Mouse (Mus musculus) forebrain, embryonic 13.5 days (tissue): ENCODE measurements around the gene Cpsf7. TPM values are rescaled to one million over a fixed set of nuclear protein-coding genes. Genes with fewer than 3 reads are reported as not detected.

Experiments
- ATAC-seq: fragments of 200-750 bp; cut with Nextera tagmentation; 2 replicates; pipeline ENCODE4 v1.8.0; 2017
- H3K27ac ChIP-seq: fragments of 300-500 bp; sonication (generic); 2 replicates; pipeline ENCODE4 v1.5.1; 2015; ENCODE audit warnings: inconsistent platforms, mild to moderate bottlenecking, moderate library complexity
- H3K27me3 ChIP-seq: fragments of 300-500 bp; sonication (generic); 2 replicates; pipeline ENCODE4 v1.6.1; 2015; ENCODE audit warnings: mild to moderate bottlenecking, inconsistent platforms
- H3K36me3 ChIP-seq: fragments of 300-500 bp; sonication (generic); 2 replicates; pipeline ENCODE4 v1.6.1; 2015; ENCODE audit warnings: mild to moderate bottlenecking, inconsistent platforms; ENCODE audit not compliant: poor library complexity, severe bottlenecking
- H3K4me1 ChIP-seq: fragments of 300-500 bp; sonication (generic); 2 replicates; pipeline ENCODE4 v1.6.1; 2015; ENCODE audit warnings: inconsistent platforms
- H3K4me2 ChIP-seq: fragments of 300-500 bp; sonication (generic); 2 replicates; pipeline ENCODE4 v1.6.1; 2015; ENCODE audit warnings: inconsistent platforms, mild to moderate bottlenecking, moderate library complexity
- H3K4me3 ChIP-seq: fragments of 300-500 bp; sonication (generic); 2 replicates; pipeline ENCODE4 v1.5.1; 2015; ENCODE audit warnings: mild to moderate bottlenecking, inconsistent platforms
- H3K9ac ChIP-seq: fragments of 300-500 bp; sonication (generic); 2 replicates; pipeline ENCODE4 v1.6.1; 2015; ENCODE audit warnings: mild to moderate bottlenecking, inconsistent platforms
- H3K9me3 ChIP-seq: fragments of 300-500 bp; sonication (generic); replicated peaks from 2 replicates; pipeline ENCODE4 v1.6.1; 2016; ENCODE audit warnings: inconsistent platforms
- WGBS: fragments of 180-500 bp; shearing (Covaris S2); methylation state at CpG from one replicate; pipeline ENCODE4 v1.1.7; 2015; 5-methylcytosine and 5-hydroxymethylcytosine counted together
- polyA plus RNA-seq: library from polyadenylated mRNA; unstranded; fragments of >200 nt; fragmentation: Nextera tagmentation; extraction: Ambion mirVana; gene quantifications from 2 replicates; pipeline ENCODE4 v1.2.1, GENCODE M21; 2015

The Cpsf7 gene
- polyA plus RNA-seq, 1 experiment from 2014 or later: 50.6 TPM

GRCm38 (mm10) chr19:10562351-10562750 is 37.3 kb downstream of the Cpsf7 start:
- H3K9me3 ChIP-seq: no peaks in the 10 kb centered on the region
- no peak overlapping the region for H3K4me3 ChIP-seq
- no peaks in the 10 kb centered on the region for H3K36me3 ChIP-seq
- 60% methylated on average over 5 of the region's 5 CpGs for WGBS
- ATAC-seq: no peak
- H3K9ac ChIP-seq: no peak overlapping the region
- H3K4me2 ChIP-seq: no peak overlapping the region
- no peaks in the 10 kb centered on the region for H3K27me3 ChIP-seq
- no peak overlapping the region for H3K27ac ChIP-seq
- no peaks in the 10 kb centered on the region for H3K4me1 ChIP-seq

GRCm38 (mm10) chr19:10564278-10564677 is 39.2 kb downstream of the Cpsf7 start:
- ATAC-seq: no peak
- Histone ChIP-seq H3K9ac (no peak overlapping the region), H3K27me3 (no peaks in the 10 kb centered on the region), H3K9me3 (no peaks in the 10 kb centered on the region), H3K4me2 (no peak overlapping the region), H3K4me3 (no peak overlapping the region), H3K4me1 (no peaks in the 10 kb centered on the region), H3K27ac (no peak overlapping the region), H3K36me3 (peaks cover 6% of the 10 kb centered on the region; the same call in 1 of the 2 replicates)
- WGBS: 83% methylated on average over 6 of the region's 6 CpGs

- H3K4me1 ChIP-seq: no peaks in the 10 kb centered on the region
- H3K9ac ChIP-seq: no peak overlapping the region
- H3K36me3 ChIP-seq: peaks cover 15% of the 10 kb centered on the region
- H3K27ac ChIP-seq: no peak overlapping the region
- H3K4me2 ChIP-seq: no peak overlapping the region
- H3K4me3 ChIP-seq: no peak overlapping the region
- ATAC-seq: no peak
- H3K27me3 ChIP-seq: no peaks in the 10 kb centered on the region
- no peaks in the 10 kb centered on the region for H3K9me3 ChIP-seq
- WGBS: 82% methylated on average over 4 of the region's 4 CpGs
Measured at GRCm38 (mm10) chr19:10565217-10565616, 40.2 kb downstream of the Cpsf7 start.

- Histone ChIP-seq H3K9me3 (no peaks in the 10 kb centered on the region), H3K9ac (no peak overlapping the region), H3K36me3 (peaks cover 58% of the 10 kb centered on the region), H3K27ac (no peak overlapping the region), H3K27me3 (no peaks in the 10 kb centered on the region), H3K4me3 (no peak overlapping the region), H3K4me1 (no peaks in the 10 kb centered on the region), H3K4me2 (no peak overlapping the region)
- no peak for ATAC-seq
- 98% methylated on average over 6 of the region's 6 CpGs for WGBS
Measured at GRCm38 (mm10) chr19:10569627-10570026, 44.6 kb downstream of the Cpsf7 start.

GRCm38 (mm10) chr19:10576690-10577561 is 51.9 kb downstream of the Cpsf7 start, which contains the start of the genes Cyb561a3 and Tmem138:
Gene Cyb561a3, plus strand, starts transcription at chr19:10577172.
Gene Tmem138, minus strand, starts transcription at chr19:10577362.
- no peaks in the 10 kb centered on the region for H3K9me3 ChIP-seq
- H3K4me3 ChIP-seq: peak within 1 kb of the TSS; percentile 64
- H3K27me3 ChIP-seq: no peaks in the 10 kb centered on the region
- peaks cover 33% of the 10 kb centered on the region for H3K36me3 ChIP-seq
- WGBS: under 1% methylated on average over 44 of the region's 44 CpGs
- H3K9ac ChIP-seq: peak within 1 kb of the TSS; percentile 80
- peak; percentile 97 for ATAC-seq
- H3K4me2 ChIP-seq: peak within 1 kb of the TSS; percentile 82
- H3K4me1 ChIP-seq: peaks cover 29% of the 10 kb centered on the region
- peak within 1 kb of the TSS; percentile 87 for H3K27ac ChIP-seq

- Histone ChIP-seq H3K4me1 (peaks cover 32% of the 10 kb centered on the region), H3K36me3 (peaks cover 7% of the 10 kb centered on the region), H3K9me3 (no peaks in the 10 kb centered on the region), H3K27me3 (no peaks in the 10 kb centered on the region), H3K4me2 (no peak overlapping the region), H3K27ac (no peak overlapping the region), H3K9ac (no peak overlapping the region), H3K4me3 (no peak overlapping the region)
- no peak for ATAC-seq
- WGBS: 86% methylated on average over 3 of the region's 3 CpGs
Measured at GRCm38 (mm10) chr19:10580102-10580501, 55.0 kb downstream of the Cpsf7 start.

- ATAC-seq: no peak
- H3K9ac ChIP-seq: no peak overlapping the region
- 81% methylated on average over 3 of the region's 3 CpGs for WGBS
- H3K27me3 ChIP-seq: no peaks in the 10 kb centered on the region
- no peak overlapping the region for H3K27ac ChIP-seq
- no peak overlapping the region for H3K4me3 ChIP-seq
- H3K4me2 ChIP-seq: no peak overlapping the region
- peaks cover 7% of the 10 kb centered on the region; the same call in 1 of the 2 replicates for H3K36me3 ChIP-seq
- H3K9me3 ChIP-seq: no peaks in the 10 kb centered on the region
- H3K4me1 ChIP-seq: peaks cover 28% of the 10 kb centered on the region
Measured at GRCm38 (mm10) chr19:10580761-10581160, 55.7 kb downstream of the Cpsf7 start.

- Histone ChIP-seq H3K4me1 (peaks cover 19% of the 10 kb centered on the region), H3K9me3 (no peaks in the 10 kb centered on the region), H3K27ac (no peak overlapping the region), H3K4me2 (no peak overlapping the region), H3K4me3 (no peak overlapping the region), H3K36me3 (peaks cover 7% of the 10 kb centered on the region; the same call in 1 of the 2 replicates), H3K27me3 (no peaks in the 10 kb centered on the region), H3K9ac (no peak overlapping the region)
- no peak for ATAC-seq
- 88% methylated on average over 6 of the region's 6 CpGs for WGBS
Measured at GRCm38 (mm10) chr19:10581984-10582383, 56.9 kb downstream of the Cpsf7 start.

- no peak for ATAC-seq
- peaks cover 16% of the 10 kb centered on the region for H3K36me3 ChIP-seq
- H3K4me3 ChIP-seq: no peak overlapping the region
Measured at GRCm38 (mm10) chr19:10583550-10584146, 58.6 kb downstream of the Cpsf7 start.

GRCm38 (mm10) chr19:10585112-10585511 is 60.0 kb downstream of the Cpsf7 start:
- 91% methylated on average over 8 of the region's 8 CpGs for WGBS
- H3K27me3 ChIP-seq: no peaks in the 10 kb centered on the region
- no peaks in the 10 kb centered on the region for H3K9me3 ChIP-seq
- no peak overlapping the region for H3K9ac ChIP-seq
- peaks cover 22% of the 10 kb centered on the region for H3K36me3 ChIP-seq
- peaks cover 6% of the 10 kb centered on the region; the same call in 1 of the 2 replicates for H3K4me1 ChIP-seq
- no peak overlapping the region for H3K27ac ChIP-seq
- no peak overlapping the region for H3K4me2 ChIP-seq
- no peak overlapping the region for H3K4me3 ChIP-seq
- no peak for ATAC-seq

More at GRCm38 (mm10) chr19:10583550-10584146, 58.6 kb downstream of the Cpsf7 start:
- no peaks in the 10 kb centered on the region for H3K9me3 ChIP-seq
- WGBS: 48% methylated on average over 7 of the region's 7 CpGs
- H3K27ac ChIP-seq: no peak overlapping the region
- no peak overlapping the region for H3K4me2 ChIP-seq
- H3K4me1 ChIP-seq: peaks cover 8% of the 10 kb centered on the region
- H3K9ac ChIP-seq: no peak overlapping the region
- no peaks in the 10 kb centered on the region for H3K27me3 ChIP-seq

GRCm38 (mm10) chr19:10587231-10587630 is 62.2 kb downstream of the Cpsf7 start:
- H3K4me1 ChIP-seq: peaks cover 6% of the 10 kb centered on the region; the same call in 1 of the 2 replicates
- 80% methylated on average over 8 of the region's 8 CpGs for whole genome bisulfite sequencing
- H3K4me3 ChIP-seq: no peak overlapping the region
- no peaks in the 10 kb centered on the region for H3K9me3 ChIP-seq
- H3K4me2 ChIP-seq: no peak overlapping the region
- H3K36me3 ChIP-seq: peaks cover 27% of the 10 kb centered on the region
- no peaks in the 10 kb centered on the region for H3K27me3 ChIP-seq
- no peak overlapping the region for H3K9ac ChIP-seq
- ATAC-seq: no peak
- no peak overlapping the region for H3K27ac ChIP-seq

- Histone ChIP-seq H3K36me3 (peaks cover 43% of the 10 kb centered on the region), H3K27ac (no peak overlapping the region), H3K4me3 (no peak overlapping the region), H3K27me3 (no peaks in the 10 kb centered on the region), H3K9me3 (no peaks in the 10 kb centered on the region), H3K9ac (no peak overlapping the region), H3K4me2 (no peak overlapping the region), H3K4me1 (peaks cover 3% of the 10 kb centered on the region; the same call in 1 of the 2 replicates)
- no peak for ATAC-seq
- whole genome bisulfite sequencing: 69% methylated on average over 5 of the region's 5 CpGs
Measured at GRCm38 (mm10) chr19:10589127-10589857, 64.2 kb downstream of the Cpsf7 start.
